Mouse (Mus musculus): Measurements from ENCODE around the gene Primpol. TPM values are rescaled to one million over a fixed set of nuclear protein-coding genes. Genes with fewer than 3 reads are reported as not detected.

Gene Primpol
- polyA plus RNA-seq, 1 experiment from 2014 or later = 11.0 TPM

DNA sequence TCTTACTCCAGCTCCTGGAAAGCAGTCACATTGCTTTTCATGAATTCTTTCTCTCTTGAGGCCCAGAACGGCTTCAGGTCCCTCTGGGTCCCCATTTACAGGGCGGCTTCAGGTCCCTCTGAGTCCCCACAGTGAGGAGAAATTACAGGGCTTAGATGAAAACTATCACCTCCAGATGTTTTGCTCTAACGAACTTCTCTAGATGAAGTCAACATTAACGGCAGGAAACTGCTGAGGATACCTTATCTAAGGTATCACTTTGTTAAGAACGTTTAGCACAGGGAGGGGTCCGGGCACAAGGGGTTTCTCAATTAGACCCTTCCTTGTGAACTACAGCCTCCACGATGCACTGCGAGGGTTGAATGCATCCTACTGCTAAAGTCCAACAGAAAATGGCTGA, 1.1 kb downstream of the Primpol start:
- WGBS = 57% methylated on average over 8 of the region's 8 CpGs
- Histone ChIP-seq H3K4me1 (ENCODE audit: control insufficient read depth, insufficient read depth, low read length) (peaks cover 6% of the 10 kb centered on the region), H3K27me3 (ENCODE audit: control insufficient read depth, insufficient read depth, low read length) (no peaks in the 10 kb centered on the region), H3K9me3 (ENCODE audit: control insufficient read depth, low read length) (no peaks in the 10 kb centered on the region), H3K4me2 (ENCODE audit: low read depth, severe bottlenecking) (peak overlapping the region; percentile 56; the same call in 1 of the 2 replicates), H3K4me3 (ENCODE audit: low read depth, low read length) (no peak overlapping the region), H3K36me3 (ENCODE audit: control insufficient read depth, insufficient read depth, low read length) (no peaks in the 10 kb centered on the region), H3K9ac (ENCODE audit: low read length) (no peak overlapping the region), H3K27ac (replicated peaks; ENCODE audit: low read depth, low read length) (no peak overlapping the region)
- DNase-seq (ENCODE audit: low spot score) = no peak
- no peak for ATAC-seq (ENCODE audit: insufficient number of reproducible peaks, low FRiP score, low TSS enrichment, low read depth)

DNA sequence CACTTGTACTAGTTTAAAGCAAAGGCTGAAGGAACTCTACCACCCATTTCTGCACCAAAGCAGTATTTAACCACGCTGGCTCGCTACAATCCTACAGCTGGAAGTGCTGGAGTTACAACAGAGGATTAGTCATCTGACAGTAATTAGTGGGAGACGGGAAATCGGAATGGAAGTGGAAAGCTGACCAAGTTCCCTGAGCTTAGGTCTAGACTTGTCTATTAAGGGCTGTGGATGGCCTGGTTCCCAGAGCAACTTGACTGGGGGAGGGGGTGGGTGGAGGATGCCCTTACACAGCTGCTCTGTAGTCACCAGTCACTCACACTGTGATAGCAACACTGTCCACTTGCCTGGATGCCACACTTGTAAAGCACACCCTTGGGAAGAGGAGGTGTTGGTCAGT, 3.6 kb downstream of the Primpol start:
- DNase-seq (ENCODE audit: low spot score) (no peak), ATAC-seq (ENCODE audit: insufficient number of reproducible peaks, low FRiP score, low TSS enrichment, low read depth) (no peak)
- 16% methylated on average over 4 of the region's 4 CpGs for WGBS
- H3K4me2 ChIP-seq (ENCODE audit: low read depth, severe bottlenecking) = no peak overlapping the region
- no peaks in the 10 kb centered on the region for H3K27me3 ChIP-seq (ENCODE audit: control insufficient read depth, insufficient read depth, low read length)
- peaks cover 2% of the 10 kb centered on the region; the same call in 1 of the 2 replicates for H3K36me3 ChIP-seq (ENCODE audit: control insufficient read depth, insufficient read depth, low read length)
- H3K4me3 ChIP-seq (ENCODE audit: low read depth, low read length) = no peak overlapping the region
- no peaks in the 10 kb centered on the region for H3K9me3 ChIP-seq (ENCODE audit: control insufficient read depth, low read length)
- no peak overlapping the region for H3K9ac ChIP-seq (ENCODE audit: low read length)
- no peaks in the 10 kb centered on the region for H3K4me1 ChIP-seq (ENCODE audit: control insufficient read depth, insufficient read depth, low read length)
- H3K27ac ChIP-seq (replicated peaks; ENCODE audit: low read depth, low read length) = no peak overlapping the region

DNA sequence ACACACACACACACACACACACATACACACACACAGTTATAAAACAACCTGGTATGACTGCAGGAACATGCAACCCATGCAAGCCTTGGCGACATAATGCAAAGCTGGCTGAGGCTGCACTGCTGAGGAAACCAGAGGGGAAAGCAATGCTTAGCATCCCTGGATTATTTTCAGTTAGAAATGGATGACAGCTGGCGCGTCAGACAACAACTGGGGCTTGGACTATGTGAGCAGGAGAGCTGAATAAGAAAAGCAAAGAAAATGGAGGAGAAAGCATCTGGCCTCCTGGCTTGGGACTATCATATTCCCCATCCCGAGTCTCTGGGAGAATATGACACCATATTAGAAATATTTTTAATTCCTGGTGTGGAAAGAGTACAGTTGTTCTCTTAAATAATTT, 4.1 kb downstream of the Primpol start:
- H3K4me2 ChIP-seq (ENCODE audit: low read depth, severe bottlenecking) = no peak overlapping the region
- no peaks in the 10 kb centered on the region for H3K4me1 ChIP-seq (ENCODE audit: control insufficient read depth, insufficient read depth, low read length)
- no peaks in the 10 kb centered on the region for H3K27me3 ChIP-seq (ENCODE audit: control insufficient read depth, insufficient read depth, low read length)
- H3K4me3 ChIP-seq (ENCODE audit: low read depth, low read length) = no peak overlapping the region
- no peaks in the 10 kb centered on the region for H3K9me3 ChIP-seq (ENCODE audit: control insufficient read depth, low read length)
- ATAC-seq (ENCODE audit: insufficient number of reproducible peaks, low FRiP score, low TSS enrichment, low read depth) = no peak
- DNase-seq (ENCODE audit: low spot score) = no peak
- H3K36me3 ChIP-seq (ENCODE audit: control insufficient read depth, insufficient read depth, low read length) = peaks cover 4% of the 10 kb centered on the region; the same call in 1 of the 2 replicates
- no peak overlapping the region for H3K27ac ChIP-seq (replicated peaks; ENCODE audit: low read depth, low read length)
- no peak overlapping the region for H3K9ac ChIP-seq (ENCODE audit: low read length)
- WGBS = 77% methylated on average over 4 of the region's 4 CpGs

DNA sequence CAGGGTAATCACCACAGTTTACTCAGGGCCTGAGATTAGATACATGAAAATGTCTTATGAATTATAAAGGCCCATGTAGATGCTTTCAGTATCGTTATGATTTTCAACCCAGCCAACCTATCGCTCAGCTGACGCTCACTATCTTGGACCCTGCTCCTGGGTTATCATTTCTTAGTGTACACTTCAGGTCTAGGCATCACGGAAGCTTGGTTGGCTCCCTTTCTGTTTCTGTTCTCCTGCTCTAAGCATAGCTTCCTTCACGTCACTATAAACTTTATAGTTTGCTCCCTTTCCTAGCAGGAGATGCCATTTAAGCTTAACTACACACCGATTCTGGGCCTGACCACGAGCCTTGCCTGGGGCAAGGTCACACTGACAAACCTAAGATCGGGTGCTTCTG, 5.5 kb downstream of the Primpol start:
- Histone ChIP-seq H3K4me1 (ENCODE audit: control insufficient read depth, insufficient read depth, low read length) (no peaks in the 10 kb centered on the region), H3K9ac (ENCODE audit: low read length) (no peak overlapping the region), H3K4me3 (ENCODE audit: low read depth, low read length) (no peak overlapping the region), H3K27me3 (ENCODE audit: control insufficient read depth, insufficient read depth, low read length) (no peaks in the 10 kb centered on the region), H3K36me3 (ENCODE audit: control insufficient read depth, insufficient read depth, low read length) (peaks cover 4% of the 10 kb centered on the region; the same call in 1 of the 2 replicates), H3K4me2 (ENCODE audit: low read depth, severe bottlenecking) (no peak overlapping the region), H3K27ac (replicated peaks; ENCODE audit: low read depth, low read length) (no peak overlapping the region), H3K9me3 (ENCODE audit: control insufficient read depth, low read length) (no peaks in the 10 kb centered on the region)
- WGBS = 75% methylated on average over 8 of the region's 8 CpGs
- DNase-seq (ENCODE audit: low spot score) (no peak), ATAC-seq (ENCODE audit: insufficient number of reproducible peaks, low FRiP score, low TSS enrichment, low read depth) (no peak)

DNA sequence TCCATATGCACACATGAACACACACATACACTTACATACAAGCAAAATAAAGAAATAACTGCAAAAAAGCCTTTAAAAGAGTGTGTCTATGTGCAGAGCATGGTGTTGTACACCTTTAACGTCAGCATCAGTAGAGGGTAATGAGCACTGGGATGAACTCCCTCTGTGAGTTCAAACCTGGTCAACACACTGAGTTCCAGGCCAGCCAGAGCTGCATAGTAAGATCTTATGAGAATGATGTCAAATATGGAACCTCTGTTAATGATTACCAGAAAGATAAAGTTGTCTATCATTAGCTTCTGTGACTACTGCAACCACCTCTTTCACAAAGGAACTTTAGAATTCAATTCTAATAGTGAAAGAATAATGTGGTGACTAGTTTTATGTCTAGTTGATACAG, 10.1 kb downstream of the Primpol start:
- no peaks in the 10 kb centered on the region for H3K27me3 ChIP-seq (ENCODE audit: control insufficient read depth, insufficient read depth, low read length)
- no peak for ATAC-seq (ENCODE audit: insufficient number of reproducible peaks, low FRiP score, low TSS enrichment, low read depth)
- no peak overlapping the region for H3K27ac ChIP-seq (replicated peaks; ENCODE audit: low read depth, low read length)
- H3K36me3 ChIP-seq (ENCODE audit: control insufficient read depth, insufficient read depth, low read length) = peaks cover 4% of the 10 kb centered on the region; the same call in 1 of the 2 replicates
- H3K4me3 ChIP-seq (ENCODE audit: low read depth, low read length) = no peak overlapping the region
- DNase-seq (ENCODE audit: low spot score) = no peak
- H3K9me3 ChIP-seq (ENCODE audit: control insufficient read depth, low read length) = no peaks in the 10 kb centered on the region
- WGBS = 75% methylated on average over 1 of the region's 1 CpGs
- no peaks in the 10 kb centered on the region for H3K4me1 ChIP-seq (ENCODE audit: control insufficient read depth, insufficient read depth, low read length)
- H3K4me2 ChIP-seq (ENCODE audit: low read depth, severe bottlenecking) = no peak overlapping the region
- no peak overlapping the region for H3K9ac ChIP-seq (ENCODE audit: low read length)

DNA sequence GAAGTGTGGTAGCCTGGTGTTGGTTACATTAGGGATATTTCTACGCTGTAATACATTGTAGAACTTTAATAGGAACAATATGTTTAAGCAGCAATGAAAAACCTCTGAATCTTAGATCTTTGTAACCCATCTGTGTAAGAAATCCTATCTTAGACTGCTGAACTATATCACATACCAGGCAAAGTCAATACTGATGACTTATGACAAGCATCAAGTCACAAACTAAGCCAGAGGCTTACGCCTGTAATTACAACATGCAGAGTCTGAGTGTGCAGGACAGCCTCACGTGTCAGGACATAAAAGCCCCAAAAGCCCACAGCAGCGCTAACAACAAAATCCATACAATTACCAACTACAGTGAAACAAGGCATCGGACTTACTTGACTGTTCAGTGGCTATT, 13.4 kb downstream of the Primpol start:
- Histone ChIP-seq H3K9ac (ENCODE audit: low read length) (no peak overlapping the region), H3K4me2 (ENCODE audit: low read depth, severe bottlenecking) (no peak overlapping the region), H3K9me3 (ENCODE audit: control insufficient read depth, low read length) (no peaks in the 10 kb centered on the region), H3K4me3 (ENCODE audit: low read depth, low read length) (no peak overlapping the region), H3K36me3 (ENCODE audit: control insufficient read depth, insufficient read depth, low read length) (peaks cover 2% of the 10 kb centered on the region; the same call in 1 of the 2 replicates), H3K27me3 (ENCODE audit: control insufficient read depth, insufficient read depth, low read length) (no peaks in the 10 kb centered on the region), H3K27ac (replicated peaks; ENCODE audit: low read depth, low read length) (no peak overlapping the region), H3K4me1 (ENCODE audit: control insufficient read depth, insufficient read depth, low read length) (0 out of 2 replicates have a peak, but pooled peaks cover 5% of the 10 kb centered on the region)
- ATAC-seq (ENCODE audit: insufficient number of reproducible peaks, low FRiP score, low TSS enrichment, low read depth) (no peak), DNase-seq (ENCODE audit: low spot score) (no peak)
- 61% methylated on average over 5 of the region's 5 CpGs for WGBS

DNA sequence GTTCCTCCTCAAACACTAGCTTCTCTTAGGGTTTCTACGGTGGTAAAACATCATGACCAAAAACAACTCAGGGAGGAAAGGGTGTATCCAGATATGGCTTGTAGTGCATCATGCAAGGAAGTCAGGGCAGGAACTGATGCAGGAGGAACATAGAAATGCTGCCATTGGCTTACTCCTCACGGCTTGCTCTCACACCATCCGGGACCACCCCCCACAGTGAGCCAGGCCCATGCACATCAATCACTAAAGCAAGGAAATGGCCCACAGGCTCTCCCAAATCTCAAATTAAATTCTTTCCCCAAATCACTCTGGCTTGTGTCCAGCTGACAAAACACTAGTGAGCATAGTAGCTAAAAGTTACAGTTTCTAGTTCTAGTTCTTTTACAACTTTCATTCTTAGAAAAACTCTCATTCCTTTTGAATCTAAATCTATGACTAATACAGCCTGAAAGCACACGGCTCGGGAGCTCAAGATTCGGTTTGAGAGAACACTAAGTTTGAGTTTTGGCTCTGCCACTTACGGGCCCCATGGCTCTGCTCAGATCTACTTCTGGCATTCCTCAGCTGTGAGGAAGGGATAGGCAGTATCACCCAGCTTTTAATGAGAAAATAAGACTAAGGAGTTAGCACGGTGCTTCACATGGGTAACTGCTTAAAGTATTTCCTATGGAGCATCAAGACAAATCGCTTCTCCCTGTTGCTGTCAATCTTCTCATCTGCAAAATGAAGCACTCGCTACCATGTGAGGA, 15.9 kb downstream of the Primpol start:
- Histone ChIP-seq H3K36me3 (ENCODE audit: control insufficient read depth, insufficient read depth, low read length) (no peaks in the 10 kb centered on the region), H3K27me3 (ENCODE audit: control insufficient read depth, insufficient read depth, low read length) (no peaks in the 10 kb centered on the region), H3K9ac (ENCODE audit: low read length) (no peak overlapping the region), H3K4me2 (ENCODE audit: low read depth, severe bottlenecking) (no peak overlapping the region), H3K27ac (replicated peaks; ENCODE audit: low read depth, low read length) (no peak overlapping the region), H3K4me1 (ENCODE audit: control insufficient read depth, insufficient read depth, low read length) (0 out of 2 replicates have a peak, but pooled peaks cover 5% of the 10 kb centered on the region), H3K9me3 (ENCODE audit: control insufficient read depth, low read length) (no peaks in the 10 kb centered on the region), H3K4me3 (ENCODE audit: low read depth, low read length) (no peak overlapping the region)
- DNase-seq (ENCODE audit: low spot score) (peak; percentile 49), ATAC-seq (ENCODE audit: insufficient number of reproducible peaks, low FRiP score, low TSS enrichment, low read depth) (no peak)
- 54% methylated on average over 10 of the region's 10 CpGs for WGBS

DNA sequence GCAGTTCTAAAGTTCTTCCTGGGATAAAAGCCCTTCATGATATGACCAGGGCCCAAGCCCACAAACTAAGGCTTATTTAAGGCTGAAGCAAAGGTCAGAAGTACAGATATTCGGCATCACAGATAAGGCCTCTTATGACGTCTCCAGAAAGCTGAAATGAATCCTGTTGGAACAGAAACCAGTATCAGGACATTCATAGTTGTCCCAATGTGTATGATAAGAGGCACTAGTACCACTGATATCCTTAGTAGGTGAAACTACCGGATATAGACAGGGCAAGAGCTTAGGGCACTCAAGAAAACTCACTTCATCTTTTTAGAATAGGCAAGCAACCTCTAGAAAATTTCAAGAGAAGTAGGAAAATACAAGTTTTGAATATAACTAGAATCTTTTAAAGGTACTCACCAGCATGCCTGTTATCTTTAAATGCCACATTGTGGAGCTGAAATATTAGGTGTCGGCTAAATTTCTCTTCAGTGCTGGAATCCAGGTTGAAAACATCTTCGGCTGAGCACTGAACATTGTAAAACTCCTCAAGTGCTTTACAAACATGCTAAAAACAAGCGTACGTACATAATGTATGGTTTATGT, 17.6 kb downstream of the Primpol start:
- Histone ChIP-seq H3K27ac (replicated peaks; ENCODE audit: low read depth, low read length) (no peak overlapping the region), H3K4me3 (ENCODE audit: low read depth, low read length) (no peak overlapping the region), H3K36me3 (ENCODE audit: control insufficient read depth, insufficient read depth, low read length) (no peaks in the 10 kb centered on the region), H3K9me3 (ENCODE audit: control insufficient read depth, low read length) (no peaks in the 10 kb centered on the region), H3K27me3 (ENCODE audit: control insufficient read depth, insufficient read depth, low read length) (no peaks in the 10 kb centered on the region), H3K4me2 (ENCODE audit: low read depth, severe bottlenecking) (no peak overlapping the region), H3K9ac (ENCODE audit: low read length) (no peak overlapping the region), H3K4me1 (ENCODE audit: control insufficient read depth, insufficient read depth, low read length) (0 out of 2 replicates have a peak, but pooled peaks cover 5% of the 10 kb centered on the region)
- DNase-seq (ENCODE audit: low spot score) = no peak
- WGBS = 91% methylated on average over 7 of the region's 7 CpGs
- no peak for ATAC-seq (ENCODE audit: insufficient number of reproducible peaks, low FRiP score, low TSS enrichment, low read depth)

All from limb, embryonic 11.5 days (tissue).